Mouse (Mus musculus) embryonic fibroblast, embryonic 13.5 days (primary cell): ENCODE measurements around the gene Pld1. TPM values are rescaled to one million over a fixed set of nuclear protein-coding genes. Genes with fewer than 3 reads are reported as not detected.

ENCODE experiments used
- H3K27ac ChIP-seq: 2 replicates; pipeline ENCODE4 v1.5.1; 2012; ENCODE audit warnings: low read length, control low read depth, inconsistent platforms; ENCODE audit not compliant: insufficient read depth
- H3K4me1 ChIP-seq: 2 replicates; pipeline ENCODE4 v1.6.1; 2011; ENCODE audit warnings: low read length; ENCODE audit not compliant: control insufficient read depth, insufficient read depth
- H3K4me3 ChIP-seq: 2 replicates; pipeline ENCODE4 v1.5.1; 2011; ENCODE audit warnings: mild to moderate bottlenecking, control low read depth, low read length; ENCODE audit not compliant: insufficient read depth
- CTCF ChIP-seq: IDR thresholded peaks from 2 replicates; pipeline ENCODE4 v1.5.1; 2011; ENCODE audit warnings: mild to moderate bottlenecking, control low read depth, low read length, moderate library complexity, borderline replicate concordance; ENCODE audit not compliant: insufficient read depth
- POLR2A ChIP-seq: IDR thresholded peaks from 2 replicates; pipeline ENCODE4 v1.6.1; 2011; ENCODE audit warnings: low read depth, mild to moderate bottlenecking, control low read depth, low read length, moderate library complexity
- polyA plus RNA-seq: library from polyadenylated mRNA; stranded (reverse); fragments of >200 nt; gene quantifications from 2 replicates; pipeline ENCODE4 v1.2.4, GENCODE M21; 2011; ENCODE audit warnings: low read depth; ENCODE audit not compliant: missing spikeins, insufficient read length

The Pld1 gene
- 13.3 and 14.8 TPM in 2 replicates for polyA plus RNA-seq

DNA sequence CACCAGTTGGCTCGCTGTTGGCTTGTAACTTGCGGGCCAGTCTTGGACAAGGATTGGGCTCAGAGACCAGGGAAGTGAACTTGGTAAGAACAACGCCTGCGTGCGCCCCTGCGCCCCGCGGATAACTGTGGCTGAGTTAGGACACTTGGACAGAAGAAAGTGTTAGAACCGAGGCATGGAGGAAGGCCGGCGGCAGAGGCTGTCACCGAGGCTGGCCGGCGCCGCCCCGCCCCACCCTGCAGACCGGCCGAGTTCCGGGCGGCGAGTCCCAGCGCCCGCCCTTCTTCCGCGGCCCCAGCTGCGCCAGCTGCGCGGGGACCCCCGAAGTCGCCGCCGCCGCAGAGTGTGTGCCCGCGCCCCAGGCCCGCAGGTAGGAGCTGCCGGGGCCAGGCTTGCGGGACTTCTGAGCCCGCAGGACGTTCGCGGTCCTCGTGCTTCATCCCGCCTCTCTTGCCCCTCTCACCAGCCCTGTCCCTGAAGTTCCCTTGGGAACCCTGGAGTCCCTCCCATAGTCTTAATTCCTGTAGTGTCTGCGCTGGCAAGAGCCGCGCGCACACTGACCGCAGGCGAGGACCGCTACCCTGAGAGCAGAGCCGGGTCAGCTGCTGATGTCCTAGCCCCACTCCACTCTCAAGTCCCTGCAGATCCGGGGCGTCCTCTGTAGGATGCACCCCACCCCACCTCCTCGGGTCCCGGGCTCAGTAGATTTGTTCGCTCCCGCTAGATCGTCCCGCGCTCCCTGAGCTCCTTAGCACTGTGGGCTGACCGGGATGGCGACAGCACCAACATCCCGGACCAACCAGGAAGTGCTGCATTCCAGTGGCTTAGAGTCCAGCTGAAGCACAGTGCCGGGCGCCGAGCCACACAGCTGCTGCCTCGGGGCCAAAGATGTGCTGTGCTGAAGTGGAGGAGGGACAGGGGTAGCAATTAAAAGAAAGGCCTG is at the start of gene Pld1:
TSS of gene Pld1 (plus strand) at position 315 of the 943 bp plus-strand sequence.
- peak within 1 kb of the TSS; percentile 56 for H3K4me3 ChIP-seq
- H3K4me1 ChIP-seq, result peaks cover 12% of the 10 kb centered on the region; the same call in 1 of the 2 replicates
- TF ChIP-seq CTCF (no peak), POLR2A (peak; percentile 74)
- H3K27ac ChIP-seq, result peak within 1 kb of the TSS; percentile 82

DNA sequence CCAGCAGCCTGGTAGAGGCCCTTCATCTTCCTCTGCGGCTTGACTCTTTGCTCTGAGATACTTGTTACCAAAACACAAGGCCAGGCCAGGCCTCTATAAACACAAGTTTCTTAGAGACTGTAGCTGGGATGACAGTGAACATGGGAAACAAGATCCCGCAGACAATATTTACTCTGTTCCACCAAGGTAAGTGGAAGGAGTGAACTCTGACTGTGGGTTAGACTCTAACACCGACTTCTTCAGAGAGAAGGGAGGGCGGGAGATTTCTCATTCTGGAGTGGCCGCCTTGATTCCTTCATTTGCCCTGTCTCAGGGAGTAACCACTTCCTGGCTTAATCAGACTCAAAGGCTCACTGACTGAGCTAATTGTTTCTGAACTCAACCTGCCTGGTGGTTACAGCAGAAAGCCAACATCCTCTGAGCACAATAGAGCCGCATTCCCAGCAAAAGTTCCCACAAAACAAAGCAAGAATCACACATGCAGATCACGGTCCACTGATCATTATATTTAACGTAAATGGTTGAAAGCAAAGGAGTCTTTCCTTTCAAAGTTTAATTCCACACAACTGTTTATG is 42.1 kb upstream of the Pld1 start, which contains the start of gene Tmem212:
TSS of gene Tmem212 (minus strand) at position 51 of the 575 bp plus-strand sequence.
- Histone ChIP-seq H3K4me1 (no peaks in the 10 kb centered on the region), H3K4me3 (no peak within 1 kb of the TSS), H3K27ac (no peak within 1 kb of the TSS)
- TF ChIP-seq CTCF (no peak), POLR2A (no peak)

DNA sequence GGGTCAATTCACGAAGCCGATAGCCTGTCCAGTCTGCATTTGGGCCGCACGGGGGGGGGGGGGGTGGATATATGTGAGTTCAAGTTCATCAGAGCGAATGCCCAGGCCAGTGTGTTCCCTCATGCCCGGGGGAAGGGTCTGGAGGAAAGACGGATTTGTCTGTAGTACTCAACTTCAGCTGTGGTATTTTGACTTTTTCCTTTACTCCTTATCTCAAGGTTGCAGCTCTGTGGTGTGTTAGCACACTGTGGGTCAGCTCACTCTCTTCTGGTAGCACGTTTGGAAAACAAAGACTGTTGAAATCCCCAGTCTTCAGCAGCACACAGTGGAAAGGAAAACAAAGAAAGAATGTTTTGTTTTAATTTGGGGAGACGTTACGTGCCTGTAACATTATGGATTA is 40.3 kb upstream of the Pld1 start:
- TF ChIP-seq CTCF (no peak), POLR2A (no peak)
- no peaks in the 10 kb centered on the region for H3K4me1 ChIP-seq
- no peak overlapping the region for H3K27ac ChIP-seq
- H3K4me3 ChIP-seq, result no peak overlapping the region

DNA sequence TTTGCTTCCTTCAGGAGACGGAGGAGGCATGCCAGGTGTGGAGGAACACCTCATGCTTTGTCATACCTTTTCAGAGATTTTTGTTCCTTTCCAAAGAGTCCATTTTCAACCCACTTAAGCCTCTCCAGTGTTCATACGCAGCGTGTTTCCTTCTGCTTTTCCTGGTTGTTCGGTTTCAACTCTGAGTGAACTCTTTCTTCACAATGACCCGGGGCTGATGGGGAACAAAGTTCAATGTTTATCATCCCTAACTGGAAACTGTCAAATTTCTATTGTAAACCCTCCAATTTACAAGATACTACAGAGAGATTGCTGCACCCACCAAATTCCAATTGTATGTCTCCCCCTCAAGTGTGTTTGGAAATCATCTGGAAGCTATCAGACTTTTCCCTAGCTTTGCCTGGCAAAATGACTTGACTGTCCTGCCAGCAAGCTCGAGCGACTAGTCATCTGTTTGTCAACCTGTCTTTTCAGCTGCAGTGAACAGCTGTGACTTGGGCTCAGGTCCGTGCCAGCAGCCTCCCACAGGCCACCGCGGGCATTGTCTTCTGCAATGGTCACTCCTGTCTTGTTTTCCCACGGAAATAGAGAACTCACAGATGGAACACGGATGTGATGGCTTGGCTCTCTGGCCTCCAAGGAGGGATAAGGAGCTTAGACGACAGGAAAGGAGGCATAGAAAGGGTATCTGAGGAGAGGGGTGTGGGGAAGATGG is 39.3 kb upstream of the Pld1 start:
- Histone ChIP-seq H3K4me1 (no peaks in the 10 kb centered on the region), H3K4me3 (no peak overlapping the region), H3K27ac (no peak overlapping the region)
- no peak for TF ChIP-seq CTCF
- TF ChIP-seq POLR2A, result no peak

DNA sequence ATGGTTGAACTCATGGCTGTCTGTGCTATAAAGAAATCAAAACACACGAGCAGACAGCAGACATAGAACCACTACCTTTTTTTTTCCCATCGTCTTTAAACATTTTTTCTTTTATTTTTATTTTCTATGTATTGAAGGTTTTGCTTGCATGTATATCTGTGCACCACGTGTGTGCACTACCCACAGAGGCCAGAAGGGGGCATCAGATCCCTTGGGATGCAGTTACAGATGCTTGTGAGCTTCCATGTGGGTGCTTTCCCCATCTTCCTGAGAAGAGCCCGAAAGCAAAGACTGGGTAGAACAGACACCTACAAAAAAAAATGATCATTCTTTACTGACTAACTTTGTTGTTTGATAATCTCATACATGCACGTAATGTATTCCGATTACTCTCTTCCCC is 36.6 kb upstream of the Pld1 start:
- Histone ChIP-seq H3K4me1 (no peaks in the 10 kb centered on the region), H3K4me3 (no peak overlapping the region), H3K27ac (no peak overlapping the region)
- TF ChIP-seq CTCF (0 out of 2 replicates have a peak, but pooled peaks have one; percentile 6), POLR2A (no peak)

DNA sequence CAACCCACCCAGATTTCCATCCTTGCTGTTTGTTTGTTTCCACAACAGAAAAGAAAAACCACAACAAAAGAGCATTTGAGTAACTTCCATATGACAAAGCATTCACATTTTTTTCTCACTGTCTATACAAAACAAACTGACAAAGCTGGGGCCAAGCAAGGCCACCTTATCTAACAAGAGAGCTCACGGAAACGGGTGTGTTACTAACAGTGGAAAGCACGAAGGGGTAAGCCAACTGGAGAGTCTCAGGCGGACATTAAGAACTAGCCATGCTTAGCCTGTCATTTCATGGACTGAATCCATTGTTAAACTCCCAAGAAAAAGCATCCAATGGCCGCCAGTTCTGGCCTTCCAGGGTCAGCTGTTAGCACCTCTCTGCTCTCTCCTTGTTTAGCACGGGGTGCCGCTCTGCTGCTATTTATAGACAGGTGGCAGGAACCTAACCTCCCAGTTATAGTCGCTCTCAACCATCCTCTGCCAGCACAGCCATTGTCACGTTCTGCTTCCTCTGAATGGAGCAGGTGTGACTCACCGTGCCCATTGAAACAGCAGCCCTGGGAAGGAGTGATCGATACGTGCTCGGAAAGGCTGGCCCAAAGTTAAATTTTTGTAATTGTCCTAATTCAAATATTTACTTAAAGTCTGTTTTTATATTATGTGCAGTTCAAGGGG is 33.7 kb upstream of the Pld1 start:
- no peak overlapping the region for H3K4me3 ChIP-seq
- H3K4me1 ChIP-seq, result no peaks in the 10 kb centered on the region
- H3K27ac ChIP-seq, result no peak overlapping the region
- TF ChIP-seq POLR2A (no peak), CTCF (no peak)

DNA sequence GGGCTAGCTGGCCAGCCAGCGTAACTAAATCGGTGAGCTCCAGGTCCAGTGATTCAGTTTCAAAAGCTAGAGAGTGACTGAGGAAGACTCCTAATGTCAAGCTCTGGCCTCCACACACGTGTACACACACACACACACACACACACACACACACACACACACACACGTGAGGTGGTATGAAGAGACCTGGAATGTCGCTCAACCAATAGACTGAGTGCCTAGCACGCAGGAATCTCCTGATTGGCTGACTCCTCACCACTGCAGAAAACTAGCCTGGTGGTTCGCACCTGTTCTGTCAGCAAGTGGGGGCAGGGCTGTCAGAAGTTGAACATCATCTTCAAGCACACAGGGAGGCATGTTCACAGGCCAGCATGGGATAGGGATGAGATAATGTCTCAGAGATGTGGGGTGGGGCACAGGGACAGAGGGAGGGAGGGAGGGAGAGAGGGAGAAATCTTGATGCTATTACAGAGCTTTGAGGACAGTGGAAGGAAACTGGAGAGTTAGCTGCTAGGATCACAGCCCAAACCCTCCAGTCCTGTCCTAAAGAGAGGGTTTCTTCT is 31.8 kb upstream of the Pld1 start:
- no peaks in the 10 kb centered on the region for H3K4me1 ChIP-seq
- H3K4me3 ChIP-seq, result no peak overlapping the region
- TF ChIP-seq CTCF (no peak), POLR2A (no peak)
- no peak overlapping the region for H3K27ac ChIP-seq

DNA sequence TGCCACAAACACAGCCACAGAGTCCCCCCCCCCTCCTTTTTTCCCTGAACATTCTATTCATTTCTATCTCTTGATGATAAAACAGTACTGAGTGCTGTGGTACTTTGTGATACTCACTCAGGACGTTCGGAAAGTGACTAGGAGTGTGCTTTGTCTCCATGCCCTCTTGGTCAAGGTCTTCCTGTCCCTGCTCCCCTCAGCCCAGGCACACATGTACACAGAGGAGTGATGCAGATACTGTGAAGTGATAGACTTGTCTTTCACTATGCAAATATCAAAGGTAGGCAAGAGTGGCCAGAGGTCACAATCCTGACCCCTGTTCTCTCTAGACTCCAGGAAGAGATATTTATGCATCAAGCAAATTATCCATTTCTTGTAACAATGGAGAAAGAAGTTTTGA is 31.2 kb upstream of the Pld1 start:
- Histone ChIP-seq H3K4me3 (no peak overlapping the region), H3K27ac (no peak overlapping the region), H3K4me1 (no peaks in the 10 kb centered on the region)
- TF ChIP-seq CTCF (no peak), POLR2A (no peak)

DNA sequence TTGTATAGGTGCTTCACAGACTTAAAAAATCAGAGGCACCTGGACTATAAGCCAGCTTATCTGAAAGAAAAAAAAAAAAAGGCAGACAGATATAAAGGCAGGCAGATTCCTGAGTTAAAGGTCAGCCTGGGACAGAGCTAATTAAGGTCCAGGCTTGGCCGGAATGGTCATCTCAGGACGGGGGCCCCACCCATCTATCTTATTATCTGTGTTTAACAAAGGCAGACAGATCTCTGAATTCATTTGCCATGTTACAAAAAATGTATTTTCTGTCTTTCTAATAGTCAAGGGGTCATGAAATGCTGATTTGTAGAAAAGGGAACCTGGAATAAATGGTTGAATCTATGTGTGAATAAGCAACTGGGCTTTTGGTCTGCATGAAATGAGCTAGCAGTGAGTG is 30.2 kb upstream of the Pld1 start:
- no peak overlapping the region for H3K27ac ChIP-seq
- no peaks in the 10 kb centered on the region for H3K4me1 ChIP-seq
- TF ChIP-seq POLR2A, result no peak
- TF ChIP-seq CTCF, result no peak

More for the DNA sequence above, 30.2 kb upstream of the Pld1 start:
- no peak overlapping the region for H3K4me3 ChIP-seq
